Mouse (Mus musculus): ENCODE measurements around the gene Ggt1. TPM values are rescaled to one million over a fixed set of nuclear protein-coding genes. Genes with fewer than 3 reads are reported as not detected.
"Not testable (repeated sequence)": the region's sequence is repeated elsewhere in the genome, so short reads cannot be mapped to it uniquely, and the experiment has no call there.

The Ggt1 gene
- total RNA-seq, 2 experiments from 2014 or later = 3.2 to 4.1 TPM

DNA sequence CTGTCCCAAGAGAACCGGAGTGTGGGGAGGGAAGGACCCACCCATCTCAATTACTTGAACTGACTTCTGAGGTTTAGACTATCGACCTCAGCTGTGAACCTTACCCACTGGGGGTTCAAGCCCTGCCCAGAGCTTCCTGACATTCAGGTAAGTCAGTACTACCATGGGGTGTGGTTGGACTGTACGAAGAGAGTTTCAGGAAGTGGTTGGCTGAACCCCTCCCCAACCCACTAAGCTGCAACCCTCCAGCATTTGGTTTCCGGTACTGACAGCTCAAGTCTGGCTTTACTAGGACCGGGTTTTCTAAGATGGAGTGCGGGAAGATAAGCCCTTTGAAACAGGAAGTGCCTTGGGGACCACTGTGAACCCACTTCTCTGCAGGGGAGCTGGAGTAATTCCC lies 4.0 kb downstream of the Ggt1 start:
- DNase-seq (ENCODE audit: extremely low spot score in 1 of 2, low spot score in 2 of 2) = no peak
- H3K27ac ChIP-seq = no peak overlapping the region
- intact Hi-C loops (cut with DNase I) = no loop called here
- TF ChIP-seq CTCF (IDR thresholded peaks at IDR 0.05) = no peak
- no peak overlapping the region for H3K4me3 ChIP-seq

DNA sequence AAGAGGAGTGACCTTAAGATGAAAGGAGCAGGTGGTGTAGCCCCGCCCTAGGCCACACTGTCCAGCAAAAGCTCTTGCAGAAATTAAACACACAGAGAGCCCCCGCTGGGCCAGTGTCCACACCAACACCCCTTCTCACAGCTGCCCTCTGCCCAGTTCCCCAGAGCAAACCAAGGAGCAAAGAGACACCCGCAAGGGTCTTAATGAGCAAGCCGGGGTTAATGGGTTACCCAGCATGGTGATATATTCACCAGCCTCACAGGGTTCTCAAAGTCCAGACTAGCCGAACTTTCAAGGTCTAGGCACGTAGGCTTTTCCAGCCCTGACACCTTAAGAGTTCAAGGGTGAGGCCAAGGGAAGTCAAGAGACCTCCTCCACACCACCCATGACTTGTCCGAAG lies 4.5 kb downstream of the Ggt1 start:
- no peak for DNase-seq (ENCODE audit: extremely low spot score in 1 of 2, low spot score in 2 of 2)
- intact Hi-C loops (cut with DNase I) = no loop called here
- no peak for TF ChIP-seq CTCF (IDR thresholded peaks at IDR 0.05)
- H3K4me3 ChIP-seq = no peak overlapping the region
- no peak overlapping the region for H3K27ac ChIP-seq

DNA sequence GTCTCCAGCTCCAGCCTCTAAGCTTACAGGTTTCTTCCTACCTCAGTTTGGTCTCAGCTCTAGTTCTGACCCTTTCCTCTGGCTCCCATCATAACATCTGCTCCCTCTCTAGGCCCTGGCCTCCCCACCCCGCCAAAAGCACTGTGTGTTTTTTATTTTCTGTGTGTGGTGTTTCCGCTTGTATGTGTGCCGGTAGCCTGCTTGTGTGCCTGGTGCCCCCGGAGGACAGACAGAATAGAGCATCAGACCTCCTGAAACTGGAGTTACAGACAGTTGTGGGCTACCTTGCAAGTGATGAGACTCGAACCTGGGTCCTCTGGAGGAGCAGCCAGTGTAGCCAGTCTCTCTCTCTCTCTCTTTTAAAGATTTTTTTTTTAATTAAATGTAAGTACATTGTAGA lies 4.9 kb downstream of the Ggt1 start:
- no peak; the same call in 1 of the 2 replicates for TF ChIP-seq CTCF (IDR thresholded peaks at IDR 0.05)
- intact Hi-C loops (cut with DNase I) = no loop called here
- Histone ChIP-seq H3K27ac (no peak overlapping the region), H3K4me3 (no peak overlapping the region)
- no peak for DNase-seq (ENCODE audit: extremely low spot score in 1 of 2, low spot score in 2 of 2)

DNA sequence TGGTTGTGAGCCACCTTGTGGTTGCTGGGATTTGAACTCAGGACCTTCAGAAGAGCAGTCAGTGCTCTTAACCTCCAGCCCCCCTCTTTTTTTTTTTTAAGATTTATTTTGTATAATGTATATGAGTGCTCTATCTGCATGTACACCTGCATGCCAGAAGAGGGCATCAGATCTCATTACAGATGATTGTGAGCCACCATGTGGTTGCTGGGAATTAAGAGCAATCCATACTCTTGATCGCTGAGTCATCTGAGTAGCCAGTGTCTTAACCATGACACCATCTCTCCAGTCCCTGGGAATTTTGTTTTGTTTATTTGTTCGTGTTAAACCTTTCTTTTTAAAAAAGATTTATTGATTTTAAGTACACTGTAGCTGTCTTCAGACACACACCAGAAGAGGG lies 5.4 kb downstream of the Ggt1 start:
- DNase-seq (ENCODE audit: extremely low spot score in 1 of 2, low spot score in 2 of 2); H3K4me3 ChIP-seq; intact Hi-C loops (cut with DNase I); H3K27ac ChIP-seq: not testable (repeated sequence)

DNA sequence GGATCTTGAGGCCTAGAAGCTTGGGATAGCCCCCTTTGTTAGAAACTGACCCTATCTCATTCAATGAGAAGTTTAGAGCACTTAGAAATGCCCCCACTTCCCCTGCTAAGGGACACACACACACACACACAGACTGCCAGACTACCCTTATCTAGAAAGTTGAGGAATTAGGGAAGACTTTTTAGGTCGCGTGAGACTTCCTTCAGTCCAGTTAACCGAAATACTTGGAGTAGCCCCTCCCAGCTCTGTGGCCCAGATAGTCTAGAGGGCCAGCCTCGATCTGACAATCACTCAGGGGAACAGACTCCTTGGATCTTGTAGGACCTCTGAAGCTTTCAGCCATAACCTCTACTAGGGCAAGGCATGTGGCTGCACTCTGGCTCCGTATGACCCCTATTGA lies 6.6 kb downstream of the Ggt1 start:
- no peak for DNase-seq (ENCODE audit: extremely low spot score in 1 of 2, low spot score in 2 of 2)
- no peak for TF ChIP-seq CTCF (IDR thresholded peaks at IDR 0.05)
- intact Hi-C loops (cut with DNase I) = no loop called here
- Histone ChIP-seq H3K4me3 (no peak overlapping the region), H3K27ac (no peak overlapping the region)

GRCm38 (mm10) chr10:75568441-75568840 lies 7.0 kb downstream of the Ggt1 start:
- intact Hi-C loops (cut with DNase I) = no loop called here
- TF ChIP-seq CTCF (IDR thresholded peaks at IDR 0.05) = no peak
- no peak for DNase-seq (ENCODE audit: extremely low spot score in 1 of 2, low spot score in 2 of 2)
- no peak overlapping the region for H3K4me3 ChIP-seq
- H3K27ac ChIP-seq = no peak overlapping the region

GRCm38 (mm10) chr10:75568851-75569250 lies 7.4 kb downstream of the Ggt1 start:
- intact Hi-C loops (cut with DNase I) = no loop called here
- no peak for DNase-seq (ENCODE audit: extremely low spot score in 1 of 2, low spot score in 2 of 2)
- H3K4me3 ChIP-seq = no peak overlapping the region
- H3K27ac ChIP-seq = no peak overlapping the region
- TF ChIP-seq CTCF (IDR thresholded peaks at IDR 0.05) = no peak

GRCm38 (mm10) chr10:75570981-75571657 lies 9.7 kb downstream of the Ggt1 start:
- no peak overlapping the region for H3K27ac ChIP-seq
- TF ChIP-seq CTCF (IDR thresholded peaks at IDR 0.05) = no peak
- H3K4me3 ChIP-seq = no peak overlapping the region
- DNase-seq (ENCODE audit: extremely low spot score in 1 of 2, low spot score in 2 of 2) = no peak
- intact Hi-C loops (cut with DNase I) = no loop called here

DNA sequence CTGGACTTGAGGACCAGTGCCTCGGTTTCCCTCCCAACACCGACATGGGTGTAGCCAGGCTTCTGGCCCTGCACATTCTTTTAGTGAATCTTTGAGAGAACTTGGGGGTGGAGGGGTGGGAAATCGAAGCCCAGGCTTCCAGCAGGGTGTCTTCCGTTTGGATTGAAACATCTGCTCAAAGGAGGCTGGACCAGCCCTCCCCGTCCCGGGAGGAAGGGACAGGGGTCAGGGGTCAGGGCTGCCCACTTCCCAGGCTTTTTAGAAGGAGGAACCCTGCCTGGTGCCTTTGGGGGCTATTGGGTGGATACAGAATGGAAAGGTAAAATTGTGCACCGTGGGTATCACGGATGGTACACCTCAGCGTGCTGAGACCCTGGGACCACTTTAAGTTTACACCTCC lies 10.5 kb downstream of the Ggt1 start:
- no peak overlapping the region for H3K4me3 ChIP-seq
- no peak for DNase-seq (ENCODE audit: extremely low spot score in 1 of 2, low spot score in 2 of 2)
- H3K27ac ChIP-seq = no peak overlapping the region
- no peak for TF ChIP-seq CTCF (IDR thresholded peaks at IDR 0.05)
- intact Hi-C loops (cut with DNase I) = no loop called here

- intact Hi-C loops (cut with DNase I) = no loop called here
- no peak for TF ChIP-seq CTCF (IDR thresholded peaks at IDR 0.05)
- Histone ChIP-seq H3K27ac (no peak overlapping the region), H3K4me3 (no peak overlapping the region)
- DNase-seq (ENCODE audit: extremely low spot score in 1 of 2, low spot score in 2 of 2) = no peak
These were observed 11.8 kb downstream of the Ggt1 start for GRCm38 (mm10) chr10:75573181-75573580.

GRCm38 (mm10) chr10:75573965-75574364 lies 12.6 kb downstream of the Ggt1 start:
- Histone ChIP-seq H3K27ac (no peak overlapping the region), H3K4me3 (no peak overlapping the region)
- DNase-seq (ENCODE audit: extremely low spot score in 1 of 2, low spot score in 2 of 2) = no peak
- intact Hi-C loops (cut with DNase I) = no loop called here
- no peak for TF ChIP-seq CTCF (IDR thresholded peaks at IDR 0.05)

DNA sequence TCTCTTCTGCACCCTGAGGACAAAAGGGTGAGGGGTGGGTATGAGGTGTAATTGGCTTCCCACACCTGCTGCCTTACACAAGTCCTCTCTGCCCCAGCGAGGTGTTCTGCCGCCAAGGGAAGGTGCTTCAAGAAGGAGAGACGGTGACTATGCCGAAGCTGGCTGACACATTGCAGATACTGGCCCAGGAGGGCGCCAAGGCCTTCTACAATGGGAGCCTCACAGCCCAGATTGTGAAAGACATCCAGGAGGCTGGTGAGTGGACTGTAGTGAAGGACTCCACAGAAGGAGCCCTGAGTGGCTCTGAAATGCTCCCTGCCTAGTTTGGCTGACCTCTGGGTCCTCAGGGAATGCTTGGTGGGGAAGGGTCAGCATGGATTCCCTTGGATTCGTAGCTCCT lies 17.7 kb downstream of the Ggt1 start:
- no peak for DNase-seq (ENCODE audit: extremely low spot score in 1 of 2, low spot score in 2 of 2)
- Histone ChIP-seq H3K4me3 (no peak overlapping the region), H3K27ac (no peak overlapping the region)
- intact Hi-C loops (cut with DNase I) = no loop called here
- no peak for TF ChIP-seq CTCF (IDR thresholded peaks at IDR 0.05)

GRCm38 (mm10) chr10:75585876-75586552 lies 24.6 kb downstream of the Ggt1 start:
- TF ChIP-seq CTCF (IDR thresholded peaks at IDR 0.05) = peak; percentile 97
- no peak overlapping the region for H3K4me3 ChIP-seq
- intact Hi-C loops (cut with DNase I) = loop anchor here (1.0 to 5.0 kb wide), 6 partner anchors 49 to 365 kb away; partner anchors contain the start of genes Cabin1 and Gstt2

More at GRCm38 (mm10) chr10:75585876-75586552, 24.6 kb downstream of the Ggt1 start:
- no peak overlapping the region for H3K27ac ChIP-seq
- DNase-seq (ENCODE audit: extremely low spot score in 1 of 2, low spot score in 2 of 2) = peak; percentile 82 to 89
